Mouse (Mus musculus): Measurements from ENCODE around the gene Gbp9. TPM values are rescaled to one million over a fixed set of nuclear protein-coding genes. Genes with fewer than 3 reads are reported as not detected.
"Not testable (repeated sequence)": the region's sequence is repeated elsewhere in the genome, so short reads cannot be mapped to it uniquely, and the experiment has no call there.

The Gbp9 gene
- polyA plus RNA-seq, 1 experiment from 2014 or later: 2.3 TPM

DNA sequence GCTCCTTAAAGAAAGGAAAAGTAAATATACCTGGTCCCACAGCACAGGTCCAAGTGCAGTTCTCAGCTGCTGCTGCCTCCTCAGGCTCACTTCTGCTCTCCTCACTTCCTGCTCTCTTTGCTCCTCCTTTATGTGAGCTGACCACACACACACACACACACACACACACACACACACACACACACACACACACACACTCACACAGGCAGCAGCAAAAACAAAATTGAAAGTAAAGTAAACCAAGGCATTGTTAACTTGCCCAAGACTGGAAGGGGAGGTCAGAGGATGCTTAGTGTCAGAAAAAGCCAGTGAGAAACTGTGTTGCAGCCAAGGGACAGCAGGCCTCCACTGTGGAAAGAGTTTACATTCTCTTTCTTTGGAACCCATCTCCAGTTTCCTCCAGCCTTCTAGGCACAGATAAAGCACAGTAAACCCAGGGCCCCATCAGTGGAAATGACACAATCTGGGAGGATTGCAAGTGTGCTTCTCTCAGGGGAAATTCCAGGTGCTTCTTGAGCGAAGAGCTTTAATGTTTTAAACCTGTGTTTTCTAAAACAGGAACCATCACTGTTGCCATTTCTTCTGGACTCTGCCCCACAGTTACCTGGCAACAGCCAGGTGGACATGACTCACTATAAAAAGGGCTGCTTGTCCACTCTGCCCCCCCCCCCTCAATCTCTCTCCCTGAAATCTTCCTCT lies 85.7 kb downstream of the Gbp9 start:
- not testable (repeated sequence) for H3K4me1 ChIP-seq
- WGBS: 79% methylated on average over 1 of the region's 1 CpGs

GRCm38 (mm10) chr5:105032362-105032761 lies 107.0 kb downstream of the Gbp9 start:
- Histone ChIP-seq H3K36me3 (no peaks in the 10 kb centered on the region), H3K27me3 (no peaks in the 10 kb centered on the region), H3K4me1 (no peaks in the 10 kb centered on the region), H3K27ac (no peak overlapping the region), H3K4me2 (no peak overlapping the region), H3K4me3 (no peak overlapping the region), H3K9me3 (no peaks in the 10 kb centered on the region), H3K9ac (no peak overlapping the region)
- no peak for ATAC-seq (ENCODE audit: insufficient number of reproducible peaks, low FRiP score, low TSS enrichment, low read depth)
- 62% methylated on average over 2 of the region's 2 CpGs for WGBS

More for the DNA sequence above, 85.7 kb downstream of the Gbp9 start:
- ATAC-seq (ENCODE audit: insufficient number of reproducible peaks, low FRiP score, low TSS enrichment, low read depth); H3K9me3 ChIP-seq; H3K27me3 ChIP-seq; H3K4me3 ChIP-seq; H3K4me2 ChIP-seq; H3K27ac ChIP-seq; H3K9ac ChIP-seq; H3K36me3 ChIP-seq: not testable (repeated sequence)

Other genes with a start within 250 kb of the Gbp9 start
- gene Abcg3, start 156.8 kb downstream of the Gbp9 start, polyA plus RNA-seq (2015; fragmentation: Nextera tagmentation; extraction: Ambion mirVana): 1.0 and 1.2 TPM in 2 replicates
- 0.32 and 0.35 TPM in 2 replicates for gene Gbp8, start within 50 bp of the Gbp9 start, polyA plus RNA-seq (2015; fragmentation: Nextera tagmentation; extraction: Ambion mirVana)
- gene Gbp4, start within 50 bp of the Gbp9 start, polyA plus RNA-seq (2015; fragmentation: Nextera tagmentation; extraction: Ambion mirVana): 0.24 and 0.79 TPM in 2 replicates
- gene Gbp10, start 100.0 kb upstream of the Gbp9 start, polyA plus RNA-seq (2015; fragmentation: Nextera tagmentation; extraction: Ambion mirVana): not detected in 2 replicates
- gene Gm43302, start 154.2 kb upstream of the Gbp9 start, polyA plus RNA-seq (2015; fragmentation: Nextera tagmentation; extraction: Ambion mirVana): 0.30 TPM in 1 of 2 replicates, not detected in the other
- 1.9 and 2.0 TPM in 2 replicates for gene Gbp6, start 154.2 kb upstream of the Gbp9 start, polyA plus RNA-seq (2015; fragmentation: Nextera tagmentation; extraction: Ambion mirVana)